Mouse (Mus musculus) bone marrow macrophage, adult 2 months (primary cell): ENCODE measurements at regions not wholly inside any gene's neighbourhood (a gene's known extent, or its start where the extent isn't known, plus 50 kb on each side); places are given as distances from the start of the nearest gene placed in this dataset.

Experiments
- CTCF ChIP-seq: IDR thresholded peaks from 2 replicates; pipeline ENCODE4 v1.5.1; 2012; ENCODE audit warnings: low read depth, mild to moderate bottlenecking, low read length, moderate library complexity
- POLR2A ChIP-seq: IDR thresholded peaks from 2 replicates; pipeline ENCODE4 v1.6.1; 2012; ENCODE audit warnings: mild to moderate bottlenecking, low read depth, low read length, borderline replicate concordance

- TF ChIP-seq CTCF, result no peak
- no peak for TF ChIP-seq POLR2A
Observed at GRCm38 (mm10) chr16:25060266-25060665, 226.4 kb upstream of the Tprg start.
